Mouse (Mus musculus) C2C12 (cell line): ENCODE results near the gene Arl9.

ENCODE experiments used
- CEBPB ChIP-seq: IDR thresholded peaks from one replicate; pipeline ENCODE4 v1.6.1; 2011; ENCODE audit warnings: low read depth, mild to moderate bottlenecking, control low read depth, moderate library complexity
- CTCF ChIP-seq: IDR thresholded peaks from one replicate; pipeline ENCODE4 v1.5.1; 2011; ENCODE audit not compliant: control insufficient read depth, insufficient read depth, insufficient read length
- MAX ChIP-seq: IDR thresholded peaks from one replicate; pipeline ENCODE4 v1.6.1; 2011; ENCODE audit warnings: mild to moderate bottlenecking, control low read depth
- MYOD1 ChIP-seq: IDR thresholded peaks from one replicate; pipeline ENCODE4 v1.6.1; 2011; ENCODE audit warnings: low read depth; ENCODE audit not compliant: control insufficient read depth, insufficient read length
- MYOG ChIP-seq: IDR thresholded peaks from one replicate; pipeline ENCODE4 v1.6.1; 2011; ENCODE audit not compliant: control insufficient read depth, insufficient read length; ENCODE audit errors: extremely low read depth
- USF1 ChIP-seq: IDR thresholded peaks from one replicate; pipeline ENCODE4 v1.6.1; 2011; ENCODE audit warnings: low read depth, mild to moderate bottlenecking, control low read depth, moderate library complexity

GRCm38 (mm10) chr5:77013171-77013570 lies 9.3 kb downstream of the Arl9 start:
- TF ChIP-seq CTCF (no peak), USF1 (no peak), CEBPB (no peak), MYOD1 (no peak), MAX (no peak), MYOG (no peak)
